ENCODE assay signal across 8 mouse cellular contexts in genomic region chr12:77667875-77668204, GRCm38 (mm10).
DNase-seq lines count a peak whose midpoint lies in the region; ATAC-seq and TF ChIP-seq lines count a peak whose summit lies in the region.

No protein-coding gene starts in this region.

- peaks cover 6% of the 10 kb centered on the region for H3K27me3 ChIP-seq in C2C12 (ENCODE audit: control insufficient read depth, insufficient read depth, insufficient read length)
- H3K27me3 ChIP-seq in heart, embryonic 12.5 days (replicated peaks) = peaks cover 31% of the 10 kb centered on the region
- H3K27me3 ChIP-seq in kidney, embryonic 16.5 days (ENCODE audit: insufficient read depth, low read length) = no peaks in the 10 kb centered on the region
- H3K27me3 ChIP-seq in liver, postnatal 0 days (ENCODE audit: insufficient read depth, low read length) = no peaks in the 10 kb centered on the region
- no peaks in the 10 kb centered on the region for H3K27me3 ChIP-seq in thymus, adult 2 months (ENCODE audit: control insufficient read depth, insufficient read depth, low read length)

- TF ChIP-seq EP300 in liver, postnatal 0 days (IDR thresholded peaks at IDR 0.05; ENCODE audit: low read depth) = no peak

- DNase-seq in adrenal gland, adult 18-20 months (ENCODE audit: low spot score in 2 of 2) = peak; percentile 62 to 66
- DNase-seq in embryo, embryonic 10.5 days (ENCODE audit: low spot score) = peak; percentile 91
- peak; percentile 75 for DNase-seq in liver, postnatal 0 days
- DNase-seq in thymus, adult 2 months = peak; percentile 79

- TF ChIP-seq CTCF in C2C12 (IDR thresholded peaks at IDR 0.05; ENCODE audit: control insufficient read depth, insufficient read depth, insufficient read length) = peak; percentile 74
- peak; percentile 79 for TF ChIP-seq CTCF in liver, postnatal 0 days (IDR thresholded peaks at IDR 0.05; ENCODE audit: low read depth)
- TF ChIP-seq CTCF in olfactory bulb, adult 2 months (IDR thresholded peaks at IDR 0.05; ENCODE audit: insufficient read depth, low read depth, low read length) = peak; percentile 81
- TF ChIP-seq CTCF in thymus, adult 2 months (IDR thresholded peaks at IDR 0.05; ENCODE audit: borderline replicate concordance, control insufficient read depth, extremely low read depth, insufficient read depth, low read length, poor library complexity) = peak; percentile 94

- peaks cover 26% of the 10 kb centered on the region for H3K4me1 ChIP-seq in heart, embryonic 12.5 days (replicated peaks)
- H3K4me1 ChIP-seq in kidney, embryonic 16.5 days (ENCODE audit: insufficient read depth, low read length) = peaks cover 6% of the 10 kb centered on the region; the same call in 1 of the 2 replicates
- H3K4me1 ChIP-seq in liver, postnatal 0 days (ENCODE audit: insufficient read depth) = no peaks in the 10 kb centered on the region
- H3K4me1 ChIP-seq in olfactory bulb, adult 2 months (ENCODE audit: control insufficient read depth, insufficient read depth, low read length) = peaks cover 3% of the 10 kb centered on the region; the same call in 1 of the 2 replicates
- H3K4me1 ChIP-seq in thymus, adult 2 months (replicated peaks; ENCODE audit: control insufficient read depth, insufficient read depth, low read length) = peaks cover 5% of the 10 kb centered on the region

- H3K9ac ChIP-seq in heart, embryonic 12.5 days = no peak overlapping the region
- 0 out of 2 replicates have a peak overlapping the region, but pooled peaks have one; percentile 32 for H3K9ac ChIP-seq in kidney, embryonic 16.5 days (replicated peaks; ENCODE audit: low read length)
- no peak overlapping the region for H3K9ac ChIP-seq in liver, postnatal 0 days (replicated peaks)

- no peaks in the 10 kb centered on the region for H3K79me3 ChIP-seq in C2C12 (ENCODE audit: low read depth)

- no peaks in the 10 kb centered on the region for H3K9me3 ChIP-seq in heart, embryonic 12.5 days (replicated peaks)
- no peaks in the 10 kb centered on the region for H3K9me3 ChIP-seq in kidney, embryonic 16.5 days (ENCODE audit: low read length)
- H3K9me3 ChIP-seq in liver, postnatal 0 days (ENCODE audit: low read length) = no peaks in the 10 kb centered on the region

- peak overlapping the region; percentile 22; the same call in 1 of the 2 replicates for H3K4me2 ChIP-seq in heart, embryonic 12.5 days
- no peak overlapping the region for H3K4me2 ChIP-seq in kidney, embryonic 16.5 days (replicated peaks; ENCODE audit: low read depth, low read length)
- peak overlapping the region; percentile 29; the same call in 1 of the 2 replicates for H3K4me2 ChIP-seq in liver, postnatal 0 days (ENCODE audit: low read depth, low read length)

- no peaks in the 10 kb centered on the region for H3K36me3 ChIP-seq in C2C12 (ENCODE audit: control insufficient read depth, insufficient read depth)
- H3K36me3 ChIP-seq in heart, embryonic 12.5 days = no peaks in the 10 kb centered on the region
- H3K36me3 ChIP-seq in kidney, embryonic 16.5 days (ENCODE audit: insufficient read depth, low read length) = no peaks in the 10 kb centered on the region
- no peaks in the 10 kb centered on the region for H3K36me3 ChIP-seq in liver, postnatal 0 days (replicated peaks; ENCODE audit: insufficient read depth, low read length)
- no peaks in the 10 kb centered on the region for H3K36me3 ChIP-seq in thymus, adult 2 months (ENCODE audit: control insufficient read depth, insufficient read depth, low read length)

- no peak for ATAC-seq in heart, embryonic 12.5 days (ENCODE audit: insufficient number of reproducible peaks, low FRiP score)
- ATAC-seq in kidney, embryonic 16.5 days (ENCODE audit: low FRiP score, low TSS enrichment) = peak; percentile 57; the same call in 1 of the 2 replicates
- ATAC-seq in liver, postnatal 0 days = no peak

- no peak overlapping the region for H3ac ChIP-seq in C2C12 (ENCODE audit: control insufficient read depth, insufficient read length, low read depth)

- no peak overlapping the region for H3K27ac ChIP-seq in heart, embryonic 12.5 days (ENCODE audit: poor library complexity, severe bottlenecking)
- no peak overlapping the region for H3K27ac ChIP-seq in kidney, embryonic 16.5 days (ENCODE audit: low read length)
- no peak overlapping the region for H3K27ac ChIP-seq in liver, postnatal 0 days (ENCODE audit: low read depth)
- H3K27ac ChIP-seq in olfactory bulb, adult 2 months (ENCODE audit: insufficient read depth, low read depth, low read length) = no peak overlapping the region
- H3K27ac ChIP-seq in thymus, adult 2 months (ENCODE audit: control insufficient read depth, insufficient read depth, low read length) = no peak overlapping the region

- no peak overlapping the region for H3K4me3 ChIP-seq in C2C12 (ENCODE audit: insufficient read depth, poor library complexity, severe bottlenecking)
- H3K4me3 ChIP-seq in heart, embryonic 12.5 days = no peak overlapping the region
- H3K4me3 ChIP-seq in kidney, embryonic 16.5 days (ENCODE audit: low read length) = no peak overlapping the region
- H3K4me3 ChIP-seq in liver, postnatal 0 days (ENCODE audit: low read depth, low read length) = no peak overlapping the region
- H3K4me3 ChIP-seq in olfactory bulb, adult 2 months (ENCODE audit: insufficient read depth, low read depth, low read length) = no peak overlapping the region
- no peak overlapping the region for H3K4me3 ChIP-seq in thymus, adult 2 months (ENCODE audit: control insufficient read depth, insufficient read depth, low read length)

- whole genome bisulfite sequencing in heart, embryonic 12.5 days = 1% methylated on average over 6 of the region's 6 CpGs
- 3% methylated on average over 6 of the region's 6 CpGs for WGBS in kidney, embryonic 16.5 days
- WGBS in liver, postnatal 0 days (ENCODE audit: insufficient replicate concordance) = under 1% methylated on average over 6 of the region's 6 CpGs
- 4% methylated on average over 6 of the region's 6 CpGs for WGBS in olfactory bulb, adult 2 months
- WGBS in thymus, adult 2 months = 4% methylated on average over 6 of the region's 6 CpGs

- no peak for TF ChIP-seq POLR2A in olfactory bulb, adult 2 months (IDR thresholded peaks at IDR 0.05; ENCODE audit: insufficient read depth, low read depth, low read length)
- TF ChIP-seq POLR2A in thymus, adult 2 months (IDR thresholded peaks at IDR 0.05; ENCODE audit: control insufficient read depth, extremely low read depth, insufficient read depth, low read length, poor library complexity) = no peak

- H3K79me2 ChIP-seq in C2C12 (ENCODE audit: control insufficient read depth, insufficient read depth) = no peaks in the 10 kb centered on the region

TF ChIP-seq in C2C12, 6 proteins besides CTCF, POLR2A, EP300 and RAD21:
- TF ChIP-seq MYOD1 (IDR thresholded peaks at IDR 0.05; ENCODE audit: control insufficient read depth, insufficient read length, low read depth) (no peak), MYOG (IDR thresholded peaks at IDR 0.05; ENCODE audit: control insufficient read depth, extremely low read depth, insufficient read length) (no peak), USF1 (IDR thresholded peaks at IDR 0.05; ENCODE audit: low read depth) (no peak), MAX (IDR thresholded peaks at IDR 0.05) (no peak), CEBPB (IDR thresholded peaks at IDR 0.05; ENCODE audit: low read depth) (no peak), FOSL1 (IDR thresholded peaks at IDR 0.05; ENCODE audit: insufficient read depth, low read length, poor library complexity, severe bottlenecking) (no peak)
